Mouse (Mus musculus) right cerebral cortex, postnatal 25 days (tissue): ENCODE measurements at regions not wholly inside any gene's neighbourhood (a gene's known extent, or its start where the extent isn't known, plus 50 kb on each side); places are given as distances from the start of the nearest gene placed in this dataset.

ENCODE experiments used
- DNase-seq: peaks from one replicate; pipeline ENCODE4 v3.0.0; 2022

DNA sequence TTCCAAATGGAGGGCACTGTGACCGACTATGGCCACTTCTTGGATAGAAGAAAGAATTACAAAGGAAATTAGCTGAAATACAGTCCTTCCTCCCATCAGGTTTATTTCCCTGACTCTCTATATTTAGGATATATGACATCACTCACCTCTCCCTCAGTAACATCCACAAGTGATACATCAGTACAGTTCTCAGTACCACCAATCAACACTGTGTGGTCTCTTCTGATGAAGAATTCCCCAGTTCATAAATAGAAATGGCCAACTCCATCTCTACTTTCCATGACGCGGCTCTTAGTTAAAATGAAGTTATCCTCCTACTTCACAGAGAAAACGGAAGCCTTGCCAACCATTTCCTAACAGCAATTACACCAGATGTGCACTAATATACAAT is 208.3 kb upstream of the Dio2 start:
- no peak for DNase-seq

DNA sequence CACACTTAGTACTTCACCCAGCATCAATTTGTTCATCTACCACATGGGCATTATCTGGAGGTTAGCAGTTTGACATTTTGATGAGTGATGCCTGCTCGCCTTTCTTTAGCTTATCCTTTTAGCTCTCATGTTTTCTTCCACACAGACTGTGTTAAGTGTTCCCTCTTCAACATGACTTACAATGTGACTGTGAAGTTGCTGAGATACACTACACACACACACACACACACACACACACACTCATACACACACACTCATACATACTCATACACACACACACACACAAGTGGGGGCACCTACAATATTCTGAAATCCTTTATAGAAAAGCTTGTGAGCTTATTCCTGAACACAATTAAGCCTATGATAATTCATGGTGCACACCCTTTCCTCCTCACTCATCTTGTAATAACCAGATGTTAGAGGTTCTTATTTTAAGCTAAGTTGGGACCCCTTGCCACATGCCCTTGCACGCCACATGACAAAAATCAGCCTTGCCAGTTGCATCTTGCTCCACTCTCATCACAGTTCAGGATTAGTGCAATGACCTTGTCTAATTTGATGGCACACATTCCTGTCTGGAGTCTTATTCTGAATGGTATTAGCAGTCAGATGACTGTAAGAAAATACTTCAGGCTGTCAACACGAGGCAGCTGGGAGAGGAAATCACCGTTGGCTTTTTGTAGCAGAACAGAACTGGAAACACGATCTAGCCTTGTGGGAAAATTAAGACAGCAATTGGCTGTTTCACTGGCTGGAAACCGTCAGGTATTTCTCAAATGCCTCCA is 207.7 kb upstream of the Dio2 start:
- DNase-seq = no peak

DNA sequence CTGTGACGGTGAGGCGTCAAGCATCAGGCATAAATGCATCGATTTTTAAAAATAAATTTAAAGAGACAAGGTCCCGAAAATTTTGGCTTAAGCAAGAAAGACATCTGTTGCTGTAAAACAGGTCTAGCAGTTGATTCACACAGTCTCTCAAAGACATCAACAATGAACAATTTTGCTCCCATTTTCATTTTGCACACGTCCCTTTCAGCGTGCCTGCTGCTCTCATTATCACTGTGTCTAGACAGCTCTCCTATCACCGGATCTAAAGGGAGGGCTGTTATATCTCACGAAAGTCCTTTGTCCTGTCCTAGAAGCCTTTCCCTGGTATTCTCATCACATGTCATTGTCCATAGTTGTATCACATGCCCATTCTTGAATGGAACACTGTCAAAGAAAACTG is 194.4 kb upstream of the Dio2 start:
- no peak for DNase-seq

DNA sequence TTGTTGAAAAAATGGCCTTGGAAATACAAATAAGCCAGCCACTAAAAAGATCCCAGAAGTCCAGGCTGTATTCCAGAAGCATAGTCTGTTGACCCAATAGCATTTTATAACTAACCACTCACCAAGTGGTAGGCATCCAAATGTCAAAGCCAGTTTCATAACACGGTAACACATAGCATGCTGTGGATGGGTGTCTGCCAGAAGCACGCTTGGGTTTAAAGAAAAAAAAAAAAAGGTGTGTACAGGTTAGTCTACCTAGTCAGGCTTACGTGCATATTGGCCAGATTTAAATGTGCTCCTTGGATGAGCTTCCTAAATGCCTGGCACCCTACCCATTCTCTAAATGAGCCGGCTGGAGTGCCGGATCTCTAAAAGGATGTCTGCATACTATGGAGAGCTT is 194.0 kb upstream of the Dio2 start:
- no peak for DNase-seq

DNA sequence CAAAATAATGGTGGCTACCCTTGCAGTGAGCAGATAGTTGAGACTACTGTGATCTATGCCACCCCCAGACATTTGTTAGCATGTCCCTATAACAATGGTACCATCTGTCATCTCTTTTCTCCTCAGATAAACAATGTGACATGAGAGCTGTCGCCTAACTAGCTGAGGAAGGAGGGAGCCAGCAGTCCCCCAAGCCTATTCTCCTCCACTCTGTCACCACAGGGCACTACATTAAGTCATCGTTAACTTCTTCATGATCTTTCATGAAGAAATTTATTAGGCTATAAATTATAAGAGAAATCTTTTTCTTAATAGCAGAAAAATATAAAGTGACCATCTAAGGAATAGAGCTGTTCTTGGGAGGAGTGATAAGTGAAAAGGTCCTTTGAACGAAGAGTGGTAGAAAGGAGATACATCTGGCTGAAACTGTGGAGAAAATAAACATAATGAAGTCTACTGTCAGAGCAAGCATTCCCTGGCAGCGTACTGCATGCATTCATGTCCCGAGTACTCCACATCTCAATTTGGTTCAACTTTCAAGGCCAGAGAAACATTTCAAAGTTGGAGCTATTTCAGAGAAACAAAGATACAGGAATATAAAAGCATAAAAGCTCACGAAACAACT is 192.0 kb upstream of the Dio2 start:
- no peak for DNase-seq

DNA sequence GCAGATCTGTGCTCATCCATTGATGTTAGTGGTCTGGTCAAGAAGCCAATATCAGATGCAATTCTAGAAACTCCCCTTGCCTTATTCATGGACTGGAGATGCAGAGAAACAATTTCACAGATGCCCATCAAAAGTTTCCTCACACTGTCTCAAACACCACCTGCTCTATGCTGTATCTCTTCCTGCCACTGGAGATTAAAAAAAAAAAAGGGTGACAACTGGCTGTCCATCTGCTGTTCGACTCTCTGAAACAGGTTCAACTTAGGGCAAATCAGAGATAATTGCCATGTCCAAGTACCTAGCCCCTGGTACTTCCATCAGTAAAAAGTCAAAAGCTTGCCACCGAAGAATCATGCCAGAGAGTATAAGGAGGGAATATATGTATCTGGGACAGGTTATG is 185.4 kb upstream of the Dio2 start:
- no peak for DNase-seq

DNA sequence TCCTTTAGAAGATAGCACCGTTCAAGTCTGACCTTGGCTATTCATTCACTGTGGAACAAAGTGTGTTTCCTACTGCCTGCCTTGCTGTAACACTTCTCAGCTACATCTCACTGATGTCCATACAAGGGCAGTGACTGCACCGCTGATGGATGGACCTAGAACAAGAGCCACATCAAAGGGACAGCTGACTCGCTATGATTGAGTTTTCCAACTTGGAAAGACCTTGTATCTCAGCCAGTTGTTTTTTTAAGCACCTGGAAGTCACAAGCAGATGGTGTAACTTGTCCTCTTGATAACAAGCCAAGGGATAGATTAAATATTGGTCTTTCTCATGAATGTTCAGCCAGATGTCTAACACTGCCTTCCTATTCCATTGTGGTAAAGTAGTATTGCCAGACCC is 184.9 kb upstream of the Dio2 start:
- DNase-seq = no peak

DNA sequence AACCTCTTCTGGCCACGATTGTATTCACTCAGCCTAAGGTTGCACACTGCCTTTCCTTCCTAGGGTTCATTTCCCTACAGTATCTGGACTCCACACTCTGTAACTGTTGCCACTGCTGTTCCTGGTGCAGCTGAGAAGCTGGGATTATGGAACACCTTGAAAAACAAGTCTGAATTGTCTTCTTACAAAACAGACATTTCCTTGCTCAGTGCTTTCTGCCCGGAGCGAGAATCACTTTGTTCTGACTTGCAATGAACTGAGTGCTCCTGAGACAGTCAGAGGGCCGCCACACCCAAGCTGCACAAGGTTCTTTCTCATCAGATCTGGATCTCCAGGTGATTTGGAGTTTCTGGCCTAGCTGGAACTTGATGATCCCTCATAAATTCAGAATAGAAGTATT is 183.0 kb upstream of the Dio2 start:
- DNase-seq = no peak

DNA sequence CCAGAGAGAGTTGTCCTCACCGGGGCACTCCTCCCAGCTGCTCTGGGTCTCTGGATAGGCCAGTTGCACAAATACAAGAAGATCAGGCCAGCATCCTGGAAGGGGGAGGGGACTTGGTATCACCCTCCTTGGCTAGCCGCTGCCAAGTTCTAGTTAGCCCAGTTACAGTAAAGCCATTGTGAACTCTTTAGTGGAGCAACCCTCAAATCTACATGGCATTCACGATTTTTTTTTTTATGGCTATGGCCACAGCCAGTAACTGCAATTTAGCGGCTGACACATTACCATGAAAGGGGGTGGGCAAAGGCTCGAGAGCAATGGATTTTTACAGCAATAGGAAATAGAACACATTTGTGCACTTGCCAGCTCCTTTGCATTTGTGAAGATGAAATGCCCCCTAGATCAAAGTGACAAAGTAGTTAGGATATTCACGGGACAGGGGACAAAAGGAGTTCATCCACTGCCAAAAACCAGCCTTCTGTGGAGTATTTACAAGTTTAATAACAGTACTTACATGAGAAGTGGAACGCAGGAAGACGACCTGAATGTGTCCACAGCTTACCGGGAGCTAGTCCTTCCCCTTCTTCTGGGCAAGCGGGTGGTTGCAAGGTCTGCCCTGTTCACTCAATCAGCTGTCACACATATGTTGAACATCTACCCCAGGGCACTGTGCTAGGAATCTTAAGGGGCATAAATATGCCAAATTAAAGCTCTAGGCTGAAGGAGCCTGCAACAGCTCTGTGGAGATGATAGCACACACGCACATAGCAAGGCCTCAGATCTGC is 177.9 kb upstream of the Dio2 start:
- DNase-seq = peak; percentile 11

DNA sequence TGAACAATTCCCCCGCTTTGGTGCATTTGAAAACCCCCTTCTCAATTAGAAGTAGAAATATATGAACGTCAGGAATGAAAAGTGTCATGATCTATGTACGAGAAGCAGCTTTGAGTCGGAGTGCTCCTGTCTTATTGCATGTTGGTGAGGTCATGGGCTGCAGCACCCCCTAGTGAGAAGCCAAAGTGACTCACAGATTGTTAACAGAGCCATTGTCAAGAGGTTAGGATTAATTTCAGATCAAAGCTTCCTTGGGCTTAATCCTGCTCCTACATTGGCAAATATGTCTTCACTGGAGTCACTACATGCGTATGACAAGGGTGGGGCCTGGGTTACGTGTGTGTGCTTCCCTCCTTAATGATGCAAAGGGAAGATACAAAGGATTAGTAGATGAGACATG is 165.8 kb upstream of the Dio2 start:
- no peak for DNase-seq

DNA sequence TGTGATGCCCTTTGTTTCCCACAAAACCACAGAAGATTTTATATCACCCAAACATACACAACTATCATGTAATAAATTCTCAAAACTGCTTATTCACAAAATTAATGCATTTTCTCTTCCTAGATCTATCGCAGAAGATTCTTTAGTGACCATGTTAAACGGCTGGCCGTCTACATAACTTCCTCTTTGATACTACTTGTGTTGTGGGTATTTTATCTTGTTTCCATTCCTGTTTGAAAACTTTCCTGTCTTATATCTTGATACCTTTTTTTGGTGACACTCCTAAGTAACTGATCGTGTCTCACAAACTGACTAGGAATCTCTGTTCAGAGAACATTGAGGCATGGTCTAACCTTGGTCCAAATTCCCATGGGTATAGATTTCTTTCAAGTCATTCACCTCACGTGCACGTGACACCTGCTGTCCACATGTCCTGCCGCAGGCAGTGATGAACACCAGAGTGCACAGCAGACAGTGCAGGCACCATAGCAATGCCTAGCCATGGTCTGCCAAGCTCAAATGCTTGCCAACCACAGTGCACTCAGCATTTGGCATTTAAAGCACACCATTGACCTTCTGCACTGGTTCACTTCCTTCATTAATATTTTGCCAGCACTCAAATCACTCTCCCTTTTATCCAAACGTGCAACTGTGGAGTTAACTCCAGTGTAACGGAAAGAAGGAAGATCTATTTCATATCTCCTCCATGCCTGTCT is 155.6 kb upstream of the Dio2 start:
- no peak for DNase-seq

DNA sequence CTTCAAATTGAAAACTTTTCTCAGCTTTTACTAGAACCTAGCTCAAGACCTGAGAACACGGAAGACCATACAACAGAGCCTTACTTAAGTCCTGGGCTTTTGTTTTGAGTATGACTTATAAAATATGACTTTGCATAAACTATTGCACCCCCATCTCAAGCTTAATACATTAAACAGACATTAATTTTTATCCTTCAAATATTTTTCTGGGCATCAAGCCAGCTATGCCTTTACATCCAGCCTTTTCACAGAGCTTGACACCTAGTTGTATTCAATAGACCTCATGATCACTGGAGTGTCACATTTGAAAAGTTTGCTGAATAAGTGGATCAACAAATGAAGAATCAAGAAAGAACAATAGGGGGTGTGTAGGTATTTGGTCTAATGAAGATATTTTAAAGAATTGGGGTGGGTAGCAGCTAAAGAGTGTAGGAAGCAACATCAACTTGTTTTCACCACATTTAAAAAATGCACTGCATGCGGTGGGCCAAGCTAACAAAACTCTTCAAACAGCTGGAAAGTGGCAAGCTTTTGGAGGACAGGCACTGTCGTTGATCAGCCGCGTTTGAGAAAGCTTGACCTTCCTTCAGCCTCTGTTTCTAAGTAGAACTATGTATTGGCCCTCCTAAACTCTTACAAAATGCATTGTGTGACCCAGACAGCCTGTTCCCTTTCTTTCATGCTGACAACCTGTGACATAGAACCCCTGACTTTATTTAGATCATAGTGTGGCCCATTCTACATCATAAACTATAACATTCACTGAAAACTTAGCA is 138.2 kb upstream of the Dio2 start:
- DNase-seq = no peak

DNA sequence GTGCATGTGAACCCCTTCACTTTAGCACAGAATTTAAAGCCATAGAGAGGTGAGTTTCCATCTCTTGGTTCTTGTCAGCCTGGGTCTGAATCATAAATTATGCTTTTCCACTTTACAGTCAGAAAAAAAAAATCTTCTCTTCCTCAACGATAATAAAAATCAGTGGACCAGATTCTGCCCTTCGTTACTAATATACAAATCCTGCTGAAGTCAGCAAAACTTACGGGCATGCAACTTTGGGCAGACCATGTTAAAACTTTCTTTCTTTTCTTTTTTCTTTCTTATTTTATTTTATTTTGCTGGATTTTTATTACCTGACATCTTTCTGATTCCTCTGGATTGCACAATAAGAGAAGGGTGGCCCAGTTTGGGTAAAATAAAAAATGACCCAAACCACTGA is 136.6 kb upstream of the Dio2 start:
- no peak for DNase-seq

DNA sequence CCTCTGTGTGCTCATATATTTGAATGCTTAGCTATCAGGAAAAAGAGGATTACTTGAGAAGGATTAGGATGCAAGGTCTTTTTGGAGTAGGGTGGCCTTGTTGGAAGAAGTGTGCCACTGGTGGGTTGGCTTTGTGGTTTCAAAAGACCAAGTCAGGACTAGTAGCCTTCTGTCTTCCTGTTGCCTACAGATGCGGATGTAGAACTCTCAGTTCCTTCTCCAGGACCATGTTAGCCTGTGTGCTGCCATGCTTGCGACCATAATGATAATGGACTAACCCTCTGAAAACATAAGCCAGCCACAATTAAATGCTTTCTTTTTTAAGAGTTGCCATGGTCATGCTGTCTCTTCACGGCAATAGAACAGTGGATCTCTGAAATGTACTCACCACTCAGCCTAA is 135.7 kb upstream of the Dio2 start:
- DNase-seq = no peak

DNA sequence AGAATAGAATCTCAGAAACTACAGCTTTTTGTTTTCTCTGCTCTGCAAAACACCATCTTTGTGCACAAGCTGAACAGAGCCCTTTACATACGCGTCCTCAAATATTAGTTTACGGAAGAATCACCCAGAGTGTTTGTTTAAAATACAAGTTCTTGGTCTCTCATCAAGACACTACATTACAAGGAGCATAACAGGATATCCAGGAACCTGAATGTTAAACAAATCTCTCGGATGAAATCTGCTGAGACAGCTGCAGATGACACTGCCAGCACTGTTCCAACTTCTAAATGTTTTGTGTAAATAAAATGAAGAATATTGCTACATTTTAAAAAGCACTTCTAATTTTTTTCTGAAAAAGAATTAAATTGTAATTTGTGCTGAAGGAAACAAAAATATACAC is 128.4 kb upstream of the Dio2 start:
- no peak for DNase-seq

DNA sequence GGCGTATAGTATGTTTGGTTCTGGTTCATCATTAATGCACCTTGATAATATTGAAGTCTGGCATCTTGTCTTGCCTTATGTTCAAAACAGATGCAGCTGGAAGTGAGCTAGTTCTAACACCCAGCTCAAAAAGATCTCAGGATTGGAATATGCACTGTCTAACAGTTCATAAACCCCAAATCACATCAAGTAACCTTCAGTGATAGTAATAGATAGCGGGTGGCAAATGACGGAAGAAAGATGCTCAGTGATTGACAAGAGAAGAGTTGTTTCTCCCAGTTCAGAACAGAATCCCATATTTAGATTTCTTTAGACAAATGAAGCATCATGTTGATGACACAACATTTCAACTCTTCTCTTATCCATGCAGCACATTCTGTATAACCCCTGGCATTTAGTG is 124.4 kb upstream of the Dio2 start:
- DNase-seq = no peak

DNA sequence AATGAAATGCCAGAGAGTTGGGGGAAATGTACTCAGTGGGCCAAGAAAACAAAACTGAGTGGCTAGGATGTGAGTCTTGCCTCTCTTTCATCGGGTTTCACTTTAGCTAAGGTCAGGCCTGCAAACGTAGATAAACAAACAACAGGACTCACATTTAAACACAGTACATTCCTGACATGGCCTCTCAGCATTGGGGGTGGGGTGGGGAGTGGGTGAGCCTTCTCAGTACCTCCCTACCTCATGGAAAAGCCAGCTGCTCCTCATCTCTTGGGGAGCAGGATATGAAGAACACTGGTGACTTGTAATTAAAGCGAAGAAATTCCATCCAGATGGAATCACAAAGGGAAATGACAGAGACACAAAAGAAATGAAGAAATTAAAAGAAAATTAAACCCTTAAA is 119.5 kb upstream of the Dio2 start:
- DNase-seq = no peak

DNA sequence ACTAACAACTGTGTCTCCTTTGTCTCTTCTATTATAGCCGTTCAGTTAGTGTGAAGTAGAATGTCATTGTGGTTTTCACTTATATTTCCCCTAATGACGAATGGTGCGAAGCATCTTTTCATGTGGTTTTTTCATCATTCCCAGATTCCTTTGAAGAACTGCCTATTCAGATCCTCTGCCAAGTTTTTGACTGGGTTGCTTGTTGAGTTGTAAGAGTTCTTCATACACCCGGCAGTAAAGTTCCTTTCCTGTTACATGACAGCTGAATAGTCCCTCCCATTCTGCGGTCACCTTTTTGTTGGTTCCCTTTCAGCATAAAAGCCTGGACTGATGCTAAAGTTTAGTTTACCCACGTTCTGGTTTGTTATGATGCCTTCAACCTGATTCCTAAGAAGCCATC is 72.4 kb upstream of the Dio2 start:
- DNase-seq = no peak

DNA sequence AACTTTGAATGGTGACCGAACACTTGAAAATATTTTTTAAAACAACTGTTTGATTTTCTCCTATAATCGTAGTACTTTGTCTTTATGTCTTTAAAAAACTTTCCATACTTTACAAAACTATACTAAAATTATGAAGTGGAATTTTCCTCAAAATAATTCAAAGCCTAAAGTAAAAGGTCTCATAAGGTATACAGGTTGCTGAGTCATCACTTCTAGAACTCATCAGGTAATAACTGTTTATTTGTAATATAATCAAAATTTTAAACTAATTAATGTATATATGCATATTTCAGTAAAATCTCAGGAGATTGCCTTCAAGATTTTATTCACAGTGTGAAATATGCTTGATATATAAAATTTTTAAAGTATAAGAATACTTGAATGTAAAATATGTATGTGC is 52.3 kb upstream of the Dio2 start:
- no peak for DNase-seq
